Mouse (Mus musculus) C3H10T1/2 (cell line): Measurements from ENCODE around the gene 4930555G01Rik. TPM values are rescaled to one million over a fixed set of nuclear protein-coding genes. Genes with fewer than 3 reads are reported as not detected.

ENCODE experiments used
- polyA plus RNA-seq, 2 experiments: library from polyadenylated mRNA; unstranded; fragments of >200 nt; fragmentation: generic; extraction: Trizol; gene quantifications; one replicate each; pipeline ENCODE4 v1.2.1; 2012; ENCODE audit warnings: missing spikeins in 2 of 2

4930555G01Rik gene
- polyA plus RNA-seq, result not detected

DNA sequence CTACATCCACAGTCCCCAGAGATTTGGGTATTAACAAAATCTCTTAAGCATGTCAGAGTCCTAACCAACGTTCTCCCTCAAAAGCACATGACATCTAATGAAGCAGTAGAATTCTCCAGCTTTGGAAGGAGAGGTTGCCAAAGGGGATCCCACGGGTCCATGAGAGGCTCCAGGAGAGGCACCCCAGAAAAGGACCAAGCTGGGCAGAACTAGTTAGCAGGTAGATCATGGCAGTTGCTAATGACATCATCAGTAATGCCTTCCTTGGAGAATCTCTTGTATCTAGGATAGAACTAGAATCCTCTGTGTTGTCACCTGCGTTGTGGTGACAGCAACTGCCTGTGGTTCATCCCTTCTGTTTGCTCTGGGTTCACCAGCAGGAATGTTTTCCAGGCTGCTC, at the start of gene 4930555G01Rik:
4930555G01Rik (plus strand) TSS at position 301 of the 400 bp plus-strand sequence.

DNA sequence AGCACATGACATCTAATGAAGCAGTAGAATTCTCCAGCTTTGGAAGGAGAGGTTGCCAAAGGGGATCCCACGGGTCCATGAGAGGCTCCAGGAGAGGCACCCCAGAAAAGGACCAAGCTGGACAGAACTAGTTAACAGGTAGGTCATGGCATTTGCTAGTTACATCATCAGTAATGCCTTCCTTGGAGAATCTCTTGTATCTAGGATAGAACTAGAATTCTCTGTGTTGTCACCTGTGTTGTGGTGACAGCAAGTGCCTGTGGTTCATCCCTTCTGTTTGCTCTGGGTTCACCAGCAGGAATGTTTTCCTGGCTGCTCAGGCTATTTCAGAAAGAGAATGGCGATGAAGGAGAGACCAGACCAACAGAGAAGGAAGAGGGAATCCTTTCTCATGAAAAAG, 34.8 kb upstream of the 4930555G01Rik start, which contains the start of gene Gm3298:
Gm3298 (plus strand) TSS at position 301 of the 400 bp plus-strand sequence.

DNA sequence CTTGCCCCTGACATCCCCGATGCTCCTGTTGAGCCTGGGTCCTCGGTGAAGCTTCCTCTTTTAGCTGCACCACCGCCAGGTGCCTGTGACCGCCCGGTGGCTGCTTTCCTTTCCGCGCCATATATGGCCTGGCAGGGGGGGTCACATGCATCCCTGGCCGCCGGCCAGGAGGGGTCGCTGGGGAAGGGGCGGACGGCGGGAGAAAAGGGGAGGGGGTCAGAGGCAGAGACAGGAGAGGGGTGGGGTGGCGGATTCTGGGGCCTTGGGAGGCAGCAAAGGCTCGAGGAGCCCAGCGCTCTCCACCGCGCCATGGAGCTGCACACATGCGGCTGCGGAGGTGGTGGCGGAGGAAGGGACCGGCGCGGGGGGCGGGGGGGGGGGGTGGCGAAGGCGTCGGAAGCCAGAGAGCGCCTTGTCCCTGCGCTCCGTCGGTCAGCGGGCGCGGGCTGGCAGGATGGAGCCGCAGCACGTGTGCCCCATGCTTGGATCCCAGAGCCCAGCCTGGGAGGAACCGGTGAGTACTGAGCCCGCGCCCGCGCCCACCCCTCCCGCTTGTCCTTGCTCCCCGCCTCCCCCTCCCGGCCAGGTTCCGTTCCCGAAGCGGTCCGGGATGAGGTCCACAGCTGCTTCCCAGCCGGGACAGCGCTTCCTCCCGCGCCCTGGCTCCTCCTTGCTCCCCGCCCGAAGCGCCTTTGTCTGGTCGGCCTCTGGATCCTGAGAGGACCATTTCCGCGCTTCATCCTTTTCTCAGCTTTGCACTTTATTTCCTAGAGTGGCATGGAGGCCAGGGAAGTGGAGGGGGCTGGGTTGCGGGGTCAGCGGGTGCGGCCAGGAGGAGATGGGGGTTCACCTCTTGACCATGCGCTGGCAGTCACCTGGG, 20.4 kb downstream of the 4930555G01Rik start, which contains the start of gene Gm8281:
Gm8281 (plus strand) TSS at position 430 of the 880 bp plus-strand sequence.

Other genes starting within 250 kb of the 4930555G01Rik start
- not detected for gene Gm3269, start 212.5 kb upstream of the 4930555G01Rik start, polyA plus RNA-seq
- not detected for gene Gm3264, start 195.1 kb upstream of the 4930555G01Rik start, polyA plus RNA-seq
- gene Gm3278, start 158.2 kb upstream of the 4930555G01Rik start, polyA plus RNA-seq, result not detected
- not detected for gene Gm8297, start 66.7 kb upstream of the 4930555G01Rik start, polyA plus RNA-seq
- gene Gm3298, start 34.7 kb upstream of the 4930555G01Rik start, polyA plus RNA-seq, result not detected
- gene Gm8281, start 20.4 kb downstream of the 4930555G01Rik start, polyA plus RNA-seq, result not detected
- not detected for gene Gm8279, start 80.9 kb downstream of the 4930555G01Rik start, polyA plus RNA-seq
- not detected for gene Gm3317, start 113.9 kb downstream of the 4930555G01Rik start, polyA plus RNA-seq
- not detected for gene Gm8271, start 135.2 kb downstream of the 4930555G01Rik start, polyA plus RNA-seq
- gene Gm3526, start 210.0 kb downstream of the 4930555G01Rik start, polyA plus RNA-seq, result not detected